Mouse (Mus musculus) embryonic fibroblast, embryonic 13.5 days (primary cell): ENCODE measurements around the gene Pold2. TPM values are rescaled to one million over a fixed set of nuclear protein-coding genes. Genes with fewer than 3 reads are reported as not detected.

Experiments
- H3K27ac ChIP-seq: 2 replicates; pipeline ENCODE4 v1.5.1; 2012; ENCODE audit warnings: low read length, control low read depth, inconsistent platforms; ENCODE audit not compliant: insufficient read depth
- H3K4me1 ChIP-seq: 2 replicates; pipeline ENCODE4 v1.6.1; 2011; ENCODE audit warnings: low read length; ENCODE audit not compliant: control insufficient read depth, insufficient read depth
- H3K4me3 ChIP-seq: 2 replicates; pipeline ENCODE4 v1.5.1; 2011; ENCODE audit warnings: mild to moderate bottlenecking, control low read depth, low read length; ENCODE audit not compliant: insufficient read depth
- CTCF ChIP-seq: IDR thresholded peaks from 2 replicates; pipeline ENCODE4 v1.5.1; 2011; ENCODE audit warnings: mild to moderate bottlenecking, control low read depth, low read length, moderate library complexity, borderline replicate concordance; ENCODE audit not compliant: insufficient read depth
- POLR2A ChIP-seq: IDR thresholded peaks from 2 replicates; pipeline ENCODE4 v1.6.1; 2011; ENCODE audit warnings: low read depth, mild to moderate bottlenecking, control low read depth, low read length, moderate library complexity
- polyA plus RNA-seq: library from polyadenylated mRNA; stranded (reverse); fragments of >200 nt; gene quantifications from 2 replicates; pipeline ENCODE4 v1.2.4, GENCODE M21; 2011; ENCODE audit warnings: low read depth; ENCODE audit not compliant: missing spikeins, insufficient read length

Pold2 gene
- polyA plus RNA-seq, 1 experiment, result 31.7 TPM

GRCm38 (mm10) chr11:5867196-5867595 is 10.9 kb downstream of the Pold2 start:
- Histone ChIP-seq H3K4me1 (0 out of 2 replicates have a peak, but pooled peaks cover 4% of the 10 kb centered on the region), H3K27ac (no peak overlapping the region), H3K4me3 (no peak overlapping the region)
- TF ChIP-seq CTCF (no peak), POLR2A (no peak)

GRCm38 (mm10) chr11:5862394-5863105 is 15.5 kb downstream of the Pold2 start:
- TF ChIP-seq POLR2A (peak; percentile 59; the same call in 1 of the 2 replicates), CTCF (no peak)
- peaks cover 21% of the 10 kb centered on the region for H3K4me1 ChIP-seq
- peak overlapping the region; percentile 90 for H3K27ac ChIP-seq
- H3K4me3 ChIP-seq, result peak overlapping the region; percentile 73

- peaks cover 21% of the 10 kb centered on the region for H3K4me1 ChIP-seq
- TF ChIP-seq POLR2A (peak; percentile 79), CTCF (no peak)
- peak within 1 kb of the TSS; percentile 73 for H3K4me3 ChIP-seq
- H3K27ac ChIP-seq, result peak within 1 kb of the TSS; percentile 90
Measured at GRCm38 (mm10) chr11:5861678-5862393, 16.3 kb downstream of the Pold2 start, which contains the start of gene Aebp1. TSS of gene Aebp1 (plus strand) at chr11:5861947.

GRCm38 (mm10) chr11:5860639-5861038 is 17.5 kb downstream of the Pold2 start:
- TF ChIP-seq POLR2A (peak; percentile 11; the same call in 1 of the 2 replicates), CTCF (no peak)
- Histone ChIP-seq H3K4me3 (no peak overlapping the region), H3K27ac (peak overlapping the region; percentile 62), H3K4me1 (peaks cover 28% of the 10 kb centered on the region)

GRCm38 (mm10) chr11:5859883-5860550 is 18.1 kb downstream of the Pold2 start:
- peaks cover 28% of the 10 kb centered on the region for H3K4me1 ChIP-seq
- peak overlapping the region; percentile 62 for H3K27ac ChIP-seq
- TF ChIP-seq CTCF (no peak), POLR2A (no peak)
- H3K4me3 ChIP-seq, result no peak overlapping the region

- Histone ChIP-seq H3K4me1 (peaks cover 28% of the 10 kb centered on the region), H3K4me3 (no peak overlapping the region), H3K27ac (no peak overlapping the region)
- TF ChIP-seq CTCF (no peak), POLR2A (no peak)
Measured at GRCm38 (mm10) chr11:5858723-5859122, 19.4 kb downstream of the Pold2 start.

GRCm38 (mm10) chr11:5856479-5857130 is 21.5 kb downstream of the Pold2 start:
- Histone ChIP-seq H3K4me1 (peaks cover 26% of the 10 kb centered on the region), H3K4me3 (no peak overlapping the region), H3K27ac (peak overlapping the region; percentile 91)
- no peak for TF ChIP-seq CTCF
- TF ChIP-seq POLR2A, result no peak

GRCm38 (mm10) chr11:5855902-5856301 is 22.2 kb downstream of the Pold2 start:
- no peak for TF ChIP-seq POLR2A
- TF ChIP-seq CTCF, result no peak
- H3K4me3 ChIP-seq, result no peak overlapping the region
- peak overlapping the region; percentile 91 for H3K27ac ChIP-seq
- peaks cover 27% of the 10 kb centered on the region; the same call in 1 of the 2 replicates for H3K4me1 ChIP-seq

GRCm38 (mm10) chr11:5855481-5855880 is 22.6 kb downstream of the Pold2 start:
- Histone ChIP-seq H3K4me1 (peaks cover 23% of the 10 kb centered on the region; the same call in 1 of the 2 replicates), H3K4me3 (no peak overlapping the region), H3K27ac (peak overlapping the region; percentile 91)
- no peak for TF ChIP-seq POLR2A
- TF ChIP-seq CTCF, result no peak
